Mouse (Mus musculus): ENCODE measurements around the gene Pde4b. TPM values are rescaled to one million over a fixed set of nuclear protein-coding genes. Genes with fewer than 3 reads are reported as not detected.

Pde4b gene
- polyA plus RNA-seq, 1 experiment = 2.7 TPM

- H3K4me3 ChIP-seq (ENCODE audit: insufficient read depth, poor library complexity, severe bottlenecking) = no peak overlapping the region
- no peaks in the 10 kb centered on the region for H3K79me2 ChIP-seq (ENCODE audit: control insufficient read depth, insufficient read depth)
- no peak overlapping the region for H3ac ChIP-seq (ENCODE audit: control insufficient read depth, insufficient read length, low read depth)
- H3K79me3 ChIP-seq (ENCODE audit: low read depth) = no peaks in the 10 kb centered on the region
- no peaks in the 10 kb centered on the region for H3K36me3 ChIP-seq (ENCODE audit: control insufficient read depth, insufficient read depth)
- no peaks in the 10 kb centered on the region for H3K27me3 ChIP-seq (ENCODE audit: control insufficient read depth, insufficient read depth, insufficient read length)
- no peak for TF ChIP-seq MYOD1 (IDR thresholded peaks at IDR 0.05; ENCODE audit: control insufficient read depth, insufficient read length, low read depth)
- TF ChIP-seq CTCF (IDR thresholded peaks at IDR 0.05; ENCODE audit: control insufficient read depth, insufficient read depth, insufficient read length) = no peak
- no peak for TF ChIP-seq CEBPB (IDR thresholded peaks at IDR 0.05; ENCODE audit: low read depth)
- TF ChIP-seq USF1 (IDR thresholded peaks at IDR 0.05; ENCODE audit: low read depth) = no peak
Measured at GRCm38 (mm10) chr4:102612596-102612995, 525.3 kb downstream of the Pde4b start.

GRCm38 (mm10) chr4:102617774-102618173, 530.4 kb downstream of the Pde4b start:
- no peaks in the 10 kb centered on the region for H3K36me3 ChIP-seq (ENCODE audit: control insufficient read depth, insufficient read depth)
- TF ChIP-seq USF1 (IDR thresholded peaks at IDR 0.05; ENCODE audit: low read depth) = no peak
- TF ChIP-seq MYOG (IDR thresholded peaks at IDR 0.05; ENCODE audit: control insufficient read depth, extremely low read depth, insufficient read length) = no peak
- TF ChIP-seq CTCF (IDR thresholded peaks at IDR 0.05; ENCODE audit: control insufficient read depth, insufficient read depth, insufficient read length) = no peak
- no peak for TF ChIP-seq MAX (IDR thresholded peaks at IDR 0.05)
- no peak for TF ChIP-seq MYOD1 (IDR thresholded peaks at IDR 0.05; ENCODE audit: control insufficient read depth, insufficient read length, low read depth)
- TF ChIP-seq FOSL1 (IDR thresholded peaks at IDR 0.05; ENCODE audit: insufficient read depth, low read length, poor library complexity, severe bottlenecking) = no peak
- no peak for TF ChIP-seq CEBPB (IDR thresholded peaks at IDR 0.05; ENCODE audit: low read depth)
- no peaks in the 10 kb centered on the region for H3K79me3 ChIP-seq (ENCODE audit: low read depth)
- H3K79me2 ChIP-seq (ENCODE audit: control insufficient read depth, insufficient read depth) = no peaks in the 10 kb centered on the region
- H3ac ChIP-seq (ENCODE audit: control insufficient read depth, insufficient read length, low read depth) = no peak overlapping the region
- no peak overlapping the region for H3K4me3 ChIP-seq (ENCODE audit: insufficient read depth, poor library complexity, severe bottlenecking)
- no peaks in the 10 kb centered on the region for H3K27me3 ChIP-seq (ENCODE audit: control insufficient read depth, insufficient read depth, insufficient read length)

GRCm38 (mm10) chr4:102618609-102619008, 531.3 kb downstream of the Pde4b start:
- H3K36me3 ChIP-seq (ENCODE audit: control insufficient read depth, insufficient read depth) = no peaks in the 10 kb centered on the region
- TF ChIP-seq FOSL1 (IDR thresholded peaks at IDR 0.05; ENCODE audit: insufficient read depth, low read length, poor library complexity, severe bottlenecking) (no peak), CEBPB (IDR thresholded peaks at IDR 0.05; ENCODE audit: low read depth) (no peak), MYOG (IDR thresholded peaks at IDR 0.05; ENCODE audit: control insufficient read depth, extremely low read depth, insufficient read length) (no peak), CTCF (IDR thresholded peaks at IDR 0.05; ENCODE audit: control insufficient read depth, insufficient read depth, insufficient read length) (no peak), MAX (IDR thresholded peaks at IDR 0.05) (no peak), USF1 (IDR thresholded peaks at IDR 0.05; ENCODE audit: low read depth) (no peak), MYOD1 (IDR thresholded peaks at IDR 0.05; ENCODE audit: control insufficient read depth, insufficient read length, low read depth) (no peak)
- H3K79me3 ChIP-seq (ENCODE audit: low read depth) = no peaks in the 10 kb centered on the region
- H3K27me3 ChIP-seq (ENCODE audit: control insufficient read depth, insufficient read depth, insufficient read length) = no peaks in the 10 kb centered on the region
- no peak overlapping the region for H3ac ChIP-seq (ENCODE audit: control insufficient read depth, insufficient read length, low read depth)
- H3K79me2 ChIP-seq (ENCODE audit: control insufficient read depth, insufficient read depth) = no peaks in the 10 kb centered on the region
- H3K4me3 ChIP-seq (ENCODE audit: insufficient read depth, poor library complexity, severe bottlenecking) = no peak overlapping the region

- H3K79me3 ChIP-seq (ENCODE audit: low read depth) = no peaks in the 10 kb centered on the region
- no peaks in the 10 kb centered on the region for H3K27me3 ChIP-seq (ENCODE audit: control insufficient read depth, insufficient read depth, insufficient read length)
- TF ChIP-seq CEBPB (IDR thresholded peaks at IDR 0.05; ENCODE audit: low read depth) (no peak), MAX (IDR thresholded peaks at IDR 0.05) (no peak), MYOG (IDR thresholded peaks at IDR 0.05; ENCODE audit: control insufficient read depth, extremely low read depth, insufficient read length) (no peak)
- H3ac ChIP-seq (ENCODE audit: control insufficient read depth, insufficient read length, low read depth) = no peak overlapping the region
- no peaks in the 10 kb centered on the region for H3K36me3 ChIP-seq (ENCODE audit: control insufficient read depth, insufficient read depth)
- H3K79me2 ChIP-seq (ENCODE audit: control insufficient read depth, insufficient read depth) = no peaks in the 10 kb centered on the region
- no peak overlapping the region for H3K4me3 ChIP-seq (ENCODE audit: insufficient read depth, poor library complexity, severe bottlenecking)
Measured at GRCm38 (mm10) chr4:102620179-102620910, 533.0 kb downstream of the Pde4b start.

GRCm38 (mm10) chr4:102621120-102621519, 533.8 kb downstream of the Pde4b start:
- H3K27me3 ChIP-seq (ENCODE audit: control insufficient read depth, insufficient read depth, insufficient read length) = no peaks in the 10 kb centered on the region
- H3K36me3 ChIP-seq (ENCODE audit: control insufficient read depth, insufficient read depth) = no peaks in the 10 kb centered on the region
- no peak overlapping the region for H3ac ChIP-seq (ENCODE audit: control insufficient read depth, insufficient read length, low read depth)
- H3K4me3 ChIP-seq (ENCODE audit: insufficient read depth, poor library complexity, severe bottlenecking) = no peak overlapping the region
- H3K79me2 ChIP-seq (ENCODE audit: control insufficient read depth, insufficient read depth) = no peaks in the 10 kb centered on the region
- no peaks in the 10 kb centered on the region for H3K79me3 ChIP-seq (ENCODE audit: low read depth)
- TF ChIP-seq CTCF (IDR thresholded peaks at IDR 0.05; ENCODE audit: control insufficient read depth, insufficient read depth, insufficient read length) (no peak), MYOG (IDR thresholded peaks at IDR 0.05; ENCODE audit: control insufficient read depth, extremely low read depth, insufficient read length) (no peak), USF1 (IDR thresholded peaks at IDR 0.05; ENCODE audit: low read depth) (no peak), CEBPB (IDR thresholded peaks at IDR 0.05; ENCODE audit: low read depth) (no peak), FOSL1 (IDR thresholded peaks at IDR 0.05; ENCODE audit: insufficient read depth, low read length, poor library complexity, severe bottlenecking) (no peak), MAX (IDR thresholded peaks at IDR 0.05) (no peak)

GRCm38 (mm10) chr4:102622977-102623376, 535.6 kb downstream of the Pde4b start:
- no peaks in the 10 kb centered on the region for H3K36me3 ChIP-seq (ENCODE audit: control insufficient read depth, insufficient read depth)
- H3K79me2 ChIP-seq (ENCODE audit: control insufficient read depth, insufficient read depth) = no peaks in the 10 kb centered on the region
- H3ac ChIP-seq (ENCODE audit: control insufficient read depth, insufficient read length, low read depth) = no peak overlapping the region
- no peak for TF ChIP-seq MYOD1 (IDR thresholded peaks at IDR 0.05; ENCODE audit: control insufficient read depth, insufficient read length, low read depth)
- TF ChIP-seq USF1 (IDR thresholded peaks at IDR 0.05; ENCODE audit: low read depth) = no peak
- no peak for TF ChIP-seq MYOG (IDR thresholded peaks at IDR 0.05; ENCODE audit: control insufficient read depth, extremely low read depth, insufficient read length)
- no peak for TF ChIP-seq CEBPB (IDR thresholded peaks at IDR 0.05; ENCODE audit: low read depth)
- TF ChIP-seq CTCF (IDR thresholded peaks at IDR 0.05; ENCODE audit: control insufficient read depth, insufficient read depth, insufficient read length) = no peak
- no peaks in the 10 kb centered on the region for H3K79me3 ChIP-seq (ENCODE audit: low read depth)
- H3K4me3 ChIP-seq (ENCODE audit: insufficient read depth, poor library complexity, severe bottlenecking) = no peak overlapping the region
- no peaks in the 10 kb centered on the region for H3K27me3 ChIP-seq (ENCODE audit: control insufficient read depth, insufficient read depth, insufficient read length)

All from C2C12 (cell line).